Mouse (Mus musculus): Measurements from ENCODE around the gene Dner.

DNA sequence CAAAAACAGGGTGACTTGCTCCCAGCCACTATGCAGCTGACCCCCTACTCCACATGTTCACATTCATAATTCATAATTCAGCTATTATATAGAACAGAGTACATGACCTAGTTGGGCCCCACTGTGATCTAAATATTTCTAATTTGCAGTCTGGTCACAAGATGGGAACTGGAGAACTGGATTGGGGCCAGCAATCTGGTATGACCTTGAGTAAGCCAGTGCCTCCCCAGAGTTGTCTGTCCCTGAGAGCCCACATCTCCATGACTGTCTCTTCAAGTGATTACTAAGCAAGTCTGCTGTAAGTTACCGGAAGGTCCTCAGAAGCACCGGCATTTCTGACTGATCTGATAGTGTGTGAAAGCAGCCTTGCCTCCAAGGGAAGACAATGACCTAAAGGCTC, 49.2 kb downstream of the Dner start:
- TF ChIP-seq CTCF (IDR thresholded peaks at IDR 0.05; ENCODE audit: extremely low read depth, insufficient read depth, insufficient read length, insufficient replicate concordance) (no peak), POLR2A (IDR thresholded peaks at IDR 0.05; ENCODE audit: low read depth, low read length) (no peak)

All from spleen, adult 2 months (tissue).